Mouse (Mus musculus) heart, embryonic 13.5 days (tissue): ENCODE measurements at regions not wholly inside any gene's neighbourhood (a gene's known extent, or its start where the extent isn't known, plus 50 kb on each side); places are given as distances from the start of the nearest gene placed in this dataset.

Source experiments
- ATAC-seq: fragments of 200-750 bp; cut with Nextera tagmentation; 2 replicates; pipeline ENCODE4 v1.8.0; 2017; ENCODE audit warnings: moderate TSS enrichment; ENCODE audit not compliant: insufficient number of reproducible peaks, low FRiP score, low TSS enrichment; ENCODE audit errors: extremely low read depth
- H3K27ac ChIP-seq: fragments of 300-500 bp; sonication (generic); replicated peaks from 2 replicates; pipeline ENCODE4 v1.5.1; 2015; ENCODE audit warnings: moderate library complexity, mild to moderate bottlenecking, inconsistent platforms
- H3K27me3 ChIP-seq: fragments of 300-500 bp; sonication (generic); replicated peaks from 2 replicates; pipeline ENCODE4 v1.6.1; 2015; ENCODE audit warnings: mild to moderate bottlenecking, inconsistent platforms
- H3K36me3 ChIP-seq: fragments of 300-500 bp; sonication (generic); 2 replicates; pipeline ENCODE4 v1.6.1; 2015; ENCODE audit warnings: mild to moderate bottlenecking, inconsistent platforms
- H3K4me1 ChIP-seq: fragments of 300-500 bp; sonication (generic); 2 replicates; pipeline ENCODE4 v1.6.1; 2015; ENCODE audit warnings: inconsistent platforms
- H3K4me2 ChIP-seq: fragments of 300-500 bp; sonication (generic); 2 replicates; pipeline ENCODE4 v1.6.1; 2015; ENCODE audit warnings: inconsistent platforms, mild to moderate bottlenecking, moderate library complexity
- H3K4me3 ChIP-seq: fragments of 300-500 bp; sonication (generic); 2 replicates; pipeline ENCODE4 v1.5.1; 2015; ENCODE audit warnings: moderate library complexity, mild to moderate bottlenecking, inconsistent platforms
- H3K9ac ChIP-seq: fragments of 300-500 bp; sonication (generic); 2 replicates; pipeline ENCODE4 v1.6.1; 2015; ENCODE audit warnings: inconsistent platforms, mild to moderate bottlenecking, moderate library complexity
- H3K9me3 ChIP-seq: fragments of 300-500 bp; sonication (generic); 2 replicates; pipeline ENCODE4 v1.6.1; 2016; ENCODE audit warnings: inconsistent platforms
- WGBS: fragments of 180-500 bp; shearing (Covaris S2); methylation state at CpG from one replicate; pipeline ENCODE4 v1.1.7; 2015; ENCODE audit warnings: mixed read lengths; 5-methylcytosine and 5-hydroxymethylcytosine counted together

DNA sequence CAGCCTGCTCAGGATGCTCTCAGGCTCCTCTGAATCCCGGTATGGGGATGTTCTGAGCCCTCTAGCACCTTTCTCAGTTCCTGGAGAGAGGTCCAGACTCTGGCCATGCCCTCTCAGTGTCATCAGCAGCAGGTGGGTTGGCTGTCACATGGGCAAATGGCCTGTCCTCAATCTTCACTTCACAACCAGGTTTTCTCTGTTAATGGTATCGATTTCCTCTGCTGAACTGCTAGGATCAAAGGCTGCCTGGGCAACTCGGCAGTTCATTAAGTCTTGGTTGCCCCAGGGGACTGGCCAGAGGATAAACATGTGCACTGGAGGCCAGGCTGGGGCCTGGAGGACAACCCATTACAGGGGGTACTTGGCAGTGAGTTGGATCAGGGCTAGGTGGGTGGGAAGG lies 156.2 kb downstream of the Trim29 start:
- Histone ChIP-seq H3K4me3 (no peak overlapping the region), H3K36me3 (no peaks in the 10 kb centered on the region), H3K27me3 (peaks cover 39% of the 10 kb centered on the region), H3K4me1 (no peaks in the 10 kb centered on the region), H3K4me2 (no peak overlapping the region), H3K9ac (no peak overlapping the region), H3K9me3 (no peaks in the 10 kb centered on the region), H3K27ac (no peak overlapping the region)
- WGBS, result 50% methylated on average over 3 of the region's 3 CpGs
- ATAC-seq, result no peak

DNA sequence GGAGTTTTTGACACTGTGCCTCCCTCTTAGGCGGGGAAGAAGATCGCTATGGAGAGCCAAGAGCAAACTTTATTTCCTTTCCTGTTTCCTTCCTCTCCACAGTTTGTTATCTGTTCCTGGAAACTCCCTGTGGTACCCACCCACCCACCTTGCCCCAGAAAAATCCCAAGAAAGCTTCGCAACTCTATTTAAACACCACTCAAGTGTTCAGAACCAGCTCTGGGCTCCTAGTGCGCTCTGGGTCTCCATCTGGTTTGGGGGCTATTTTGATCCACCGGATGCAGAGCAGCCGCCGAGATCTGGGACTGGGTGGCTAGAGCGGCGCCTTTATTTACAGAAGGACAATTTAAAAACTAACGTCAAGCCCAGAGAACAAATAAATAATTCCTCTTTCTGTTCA lies 158.6 kb downstream of the Trim29 start:
- Histone ChIP-seq H3K36me3 (no peaks in the 10 kb centered on the region), H3K4me2 (no peak overlapping the region), H3K9ac (no peak overlapping the region), H3K9me3 (no peaks in the 10 kb centered on the region), H3K4me3 (no peak overlapping the region), H3K4me1 (no peaks in the 10 kb centered on the region), H3K27ac (no peak overlapping the region), H3K27me3 (peaks cover 35% of the 10 kb centered on the region)
- ATAC-seq, result no peak
- 70% methylated on average over 10 of the region's 10 CpGs for WGBS

DNA sequence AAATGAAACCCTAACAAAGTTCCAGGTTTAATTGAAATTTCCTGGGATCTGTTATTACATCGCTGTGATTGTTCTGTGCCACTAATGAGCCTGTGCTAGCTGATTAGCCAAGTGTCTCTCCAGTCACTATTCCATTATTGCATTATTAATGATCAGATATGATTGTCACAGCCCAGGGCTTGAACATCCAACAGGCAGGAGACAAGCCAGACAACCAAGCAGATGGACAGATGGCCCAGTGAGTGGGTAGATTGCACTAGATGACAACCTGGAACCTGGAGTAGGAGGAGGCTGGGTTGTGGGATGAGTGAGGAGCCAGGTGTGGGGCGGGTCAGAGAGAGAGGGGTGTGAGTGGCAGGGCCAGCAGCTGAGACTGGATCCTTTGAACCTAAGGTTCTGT lies 161.6 kb downstream of the Trim29 start:
- Histone ChIP-seq H3K27me3 (peaks cover 40% of the 10 kb centered on the region), H3K9me3 (no peaks in the 10 kb centered on the region), H3K4me1 (no peaks in the 10 kb centered on the region), H3K4me2 (no peak overlapping the region), H3K36me3 (no peaks in the 10 kb centered on the region), H3K4me3 (no peak overlapping the region), H3K27ac (no peak overlapping the region), H3K9ac (no peak overlapping the region)
- WGBS, result 64% methylated on average over 2 of the region's 2 CpGs
- ATAC-seq, result no peak

DNA sequence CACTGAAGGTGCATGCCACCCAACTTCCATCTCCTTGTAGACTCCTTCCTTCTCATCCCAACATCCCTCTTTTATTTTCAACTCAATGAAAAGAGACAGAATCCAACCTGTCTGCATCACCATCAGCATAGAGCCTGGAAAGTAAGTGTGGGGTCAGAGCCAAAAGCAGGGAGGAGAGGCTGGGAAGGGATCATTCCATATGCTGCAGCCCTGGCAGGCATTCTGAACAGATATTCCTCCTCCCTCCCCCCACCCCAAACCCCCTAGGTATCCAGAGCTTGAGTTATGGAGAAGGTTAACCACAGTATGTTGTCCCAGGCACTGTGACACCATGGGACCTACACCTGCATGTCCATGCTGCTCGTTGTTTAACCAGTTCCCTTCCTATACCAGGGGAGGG lies 162.5 kb downstream of the Trim29 start:
- Histone ChIP-seq H3K27ac (no peak overlapping the region), H3K27me3 (peaks cover 37% of the 10 kb centered on the region), H3K9ac (no peak overlapping the region), H3K36me3 (no peaks in the 10 kb centered on the region), H3K4me2 (no peak overlapping the region), H3K4me3 (no peak overlapping the region), H3K9me3 (no peaks in the 10 kb centered on the region), H3K4me1 (no peaks in the 10 kb centered on the region)
- WGBS, result 69% methylated on average over 1 of the region's 1 CpGs
- ATAC-seq, result no peak

- WGBS, result 57% methylated on average over 16 of the region's 16 CpGs
- Histone ChIP-seq H3K36me3 (no peaks in the 10 kb centered on the region), H3K27ac (no peak overlapping the region), H3K4me1 (no peaks in the 10 kb centered on the region), H3K9ac (no peak overlapping the region), H3K4me3 (no peak overlapping the region), H3K9me3 (no peaks in the 10 kb centered on the region), H3K4me2 (no peak overlapping the region), H3K27me3 (peaks cover 36% of the 10 kb centered on the region)
- no peak for ATAC-seq
Measured at GRCm38 (mm10) chr9:43473601-43474302, 163.1 kb downstream of the Trim29 start.

- Histone ChIP-seq H3K9me3 (no peaks in the 10 kb centered on the region), H3K36me3 (no peaks in the 10 kb centered on the region), H3K9ac (no peak overlapping the region), H3K4me1 (no peaks in the 10 kb centered on the region), H3K4me2 (no peak overlapping the region), H3K27me3 (peaks cover 36% of the 10 kb centered on the region), H3K4me3 (no peak overlapping the region), H3K27ac (no peak overlapping the region)
- WGBS, result 65% methylated on average over 4 of the region's 4 CpGs
- ATAC-seq, result no peak
Measured at GRCm38 (mm10) chr9:43474303-43474643, 163.6 kb downstream of the Trim29 start.

DNA sequence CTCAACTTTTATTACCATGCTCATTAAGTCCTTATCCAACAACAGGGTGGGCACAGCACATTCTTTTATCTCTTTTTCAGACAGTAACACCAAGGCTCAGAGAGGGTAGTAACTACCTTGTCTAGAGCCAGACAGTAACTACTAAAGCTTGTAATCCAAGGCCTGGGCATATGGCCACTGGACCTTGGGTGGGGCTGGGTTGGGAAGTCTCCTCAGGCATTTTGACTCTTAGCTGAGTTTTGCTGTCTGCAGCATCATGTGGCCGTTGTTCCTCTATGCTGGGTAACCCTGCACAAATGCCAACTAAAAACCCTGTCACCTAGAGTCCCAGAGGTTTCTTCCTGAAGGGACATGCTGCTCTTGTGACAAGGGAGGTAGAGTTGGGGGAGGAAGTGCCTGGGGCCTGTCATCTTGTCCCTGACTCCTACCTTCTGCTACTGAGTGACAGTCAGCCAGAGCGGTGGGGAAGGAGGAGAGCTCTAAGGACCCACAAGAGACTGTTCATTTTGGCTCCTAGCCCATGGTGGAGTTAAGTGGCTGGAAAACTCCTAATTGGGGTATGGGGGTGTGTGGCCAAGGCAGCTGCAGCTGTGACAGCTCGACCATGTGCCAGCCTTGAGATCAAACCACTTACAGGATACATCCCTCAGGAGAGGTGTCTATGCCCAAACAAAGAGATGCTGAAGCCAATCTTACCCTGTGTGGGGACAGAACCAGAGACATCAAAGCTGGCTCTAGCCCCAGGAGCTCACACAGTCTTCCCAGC lies 170.4 kb downstream of the Trim29 start:
- Histone ChIP-seq H3K4me2 (no peak overlapping the region), H3K9ac (no peak overlapping the region), H3K4me1 (no peaks in the 10 kb centered on the region), H3K27ac (no peak overlapping the region), H3K27me3 (0 out of 2 replicates have a peak, but pooled peaks cover 6% of the 10 kb centered on the region), H3K9me3 (no peaks in the 10 kb centered on the region), H3K4me3 (no peak overlapping the region), H3K36me3 (no peaks in the 10 kb centered on the region)
- WGBS, result 42% methylated on average over 3 of the region's 3 CpGs
- ATAC-seq, result no peak

DNA sequence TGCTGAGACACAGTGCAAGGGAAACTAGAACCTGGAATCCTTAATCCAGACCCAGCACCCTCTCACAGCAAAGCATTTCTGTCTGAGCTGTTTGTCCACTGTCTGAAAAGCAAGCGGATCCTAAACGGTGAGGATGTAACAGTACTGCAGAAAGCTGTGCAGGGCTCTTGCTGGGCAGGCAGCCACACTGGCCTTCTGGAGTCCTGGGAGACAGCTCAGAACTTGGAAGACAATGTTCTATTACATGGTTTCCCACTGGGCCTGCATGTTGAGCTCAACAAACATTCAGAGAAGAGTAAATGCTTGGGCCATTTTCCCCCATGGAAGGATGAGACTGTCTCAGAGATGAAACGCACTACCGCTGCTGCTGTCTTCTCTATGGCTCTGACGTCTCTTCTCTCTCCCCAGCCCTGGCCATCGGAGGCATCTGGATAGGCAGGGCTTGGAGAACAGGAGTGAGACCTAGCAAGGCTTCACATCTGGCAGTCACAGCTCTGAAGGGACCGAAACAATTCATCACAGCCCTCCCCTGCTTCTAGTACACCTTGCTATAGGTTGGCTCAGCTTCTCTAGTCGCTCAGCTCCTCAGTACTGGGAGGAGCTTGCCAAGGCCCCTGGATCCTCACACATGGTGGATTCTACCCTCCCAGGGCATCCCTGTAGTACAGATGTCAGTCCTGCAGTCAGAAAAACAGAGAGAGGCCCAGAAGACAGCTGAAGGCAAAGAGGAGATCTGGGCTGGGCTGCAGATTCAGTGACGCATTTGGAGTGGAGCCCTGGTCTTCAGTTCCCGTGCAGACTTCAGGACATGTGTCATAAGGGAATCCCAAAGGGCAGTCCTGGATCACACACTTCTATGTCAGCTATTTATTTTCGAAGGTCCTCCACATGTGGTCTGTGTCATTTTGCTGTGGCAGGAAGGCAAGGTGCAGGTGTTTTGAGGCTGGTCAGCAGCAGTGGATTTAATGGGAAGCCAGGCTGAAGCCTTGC lies 171.7 kb downstream of the Trim29 start:
- Histone ChIP-seq H3K4me3 (no peak overlapping the region), H3K27me3 (0 out of 2 replicates have a peak, but pooled peaks cover 6% of the 10 kb centered on the region), H3K27ac (no peak overlapping the region), H3K9ac (no peak overlapping the region), H3K9me3 (no peaks in the 10 kb centered on the region), H3K36me3 (no peaks in the 10 kb centered on the region), H3K4me1 (no peaks in the 10 kb centered on the region), H3K4me2 (no peak overlapping the region)
- 67% methylated on average over 11 of the region's 11 CpGs for WGBS
- no peak for ATAC-seq

GRCm38 (mm10) chr9:43483195-43483594 lies 172.5 kb downstream of the Trim29 start:
- no peaks in the 10 kb centered on the region for H3K36me3 ChIP-seq
- H3K9me3 ChIP-seq, result no peaks in the 10 kb centered on the region
- H3K9ac ChIP-seq, result no peak overlapping the region
- 0 out of 2 replicates have a peak, but pooled peaks cover 6% of the 10 kb centered on the region for H3K27me3 ChIP-seq
- no peak overlapping the region for H3K4me3 ChIP-seq
- no peak overlapping the region for H3K27ac ChIP-seq
- no peaks in the 10 kb centered on the region for H3K4me1 ChIP-seq
- no peak overlapping the region for H3K4me2 ChIP-seq
- ATAC-seq, result no peak
- 61% methylated on average over 2 of the region's 2 CpGs for WGBS

GRCm38 (mm10) chr9:43483906-43484305 lies 173.3 kb downstream of the Trim29 start:
- no peak overlapping the region for H3K9ac ChIP-seq
- 0 out of 2 replicates have a peak, but pooled peaks cover 6% of the 10 kb centered on the region for H3K27me3 ChIP-seq
- 74% methylated on average over 2 of the region's 2 CpGs for WGBS
- H3K4me2 ChIP-seq, result no peak overlapping the region
- no peak for ATAC-seq
- no peak overlapping the region for H3K27ac ChIP-seq
- H3K4me3 ChIP-seq, result no peak overlapping the region
- H3K4me1 ChIP-seq, result no peaks in the 10 kb centered on the region
- no peaks in the 10 kb centered on the region for H3K36me3 ChIP-seq
- H3K9me3 ChIP-seq, result no peaks in the 10 kb centered on the region

- Histone ChIP-seq H3K4me1 (peaks cover 3% of the 10 kb centered on the region; the same call in 1 of the 2 replicates), H3K4me3 (no peak overlapping the region), H3K9ac (no peak overlapping the region), H3K9me3 (no peaks in the 10 kb centered on the region), H3K4me2 (no peak overlapping the region), H3K36me3 (no peaks in the 10 kb centered on the region), H3K27ac (no peak overlapping the region), H3K27me3 (0 out of 2 replicates have a peak, but pooled peaks cover 6% of the 10 kb centered on the region)
- no peak for ATAC-seq
- WGBS, result 54% methylated on average over 4 of the region's 4 CpGs
Measured at GRCm38 (mm10) chr9:43486704-43487103, 176.1 kb downstream of the Trim29 start.
